Mouse (Mus musculus): ENCODE data around the gene Akap1. TPM values are rescaled to one million over a fixed set of nuclear protein-coding genes. Genes with fewer than 3 reads are reported as not detected.

Gene Akap1
- polyA plus RNA-seq, 1 experiment from 2014 or later: 24.6 TPM

DNA sequence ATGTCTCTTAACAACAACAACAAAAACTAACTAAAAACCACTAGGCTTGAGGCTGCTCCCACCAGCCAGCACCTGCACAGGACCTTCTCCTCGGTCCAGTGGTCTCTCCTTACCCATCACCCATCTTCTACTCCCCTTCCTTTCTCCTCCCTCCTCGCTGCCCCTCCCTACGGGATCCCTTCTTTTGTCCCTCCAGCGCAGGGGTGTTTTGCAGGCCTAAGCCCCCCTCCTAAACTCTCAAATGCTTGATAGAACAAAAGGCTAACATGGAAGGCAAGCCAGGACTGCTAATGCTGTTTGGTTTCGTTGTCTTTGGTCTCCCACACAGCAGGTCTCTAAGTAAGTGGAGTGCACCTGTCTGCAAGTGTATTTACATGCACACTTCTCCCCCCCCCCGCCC is 44.1 kb downstream of the Akap1 start:
- H3K4me3 ChIP-seq (replicated peaks): no peak overlapping the region
- WGBS: 36% methylated on average over 6 of the region's 6 CpGs
- no peaks in the 10 kb centered on the region for H3K9me3 ChIP-seq
- peaks cover 15% of the 10 kb centered on the region; the same call in 1 of the 2 replicates for H3K27me3 ChIP-seq (replicated peaks)
- no peak overlapping the region for H3K4me2 ChIP-seq
- no peak overlapping the region for H3K9ac ChIP-seq
- H3K27ac ChIP-seq: no peak overlapping the region
- no peak for ATAC-seq (ENCODE audit: insufficient read depth, low FRiP score, low read depth)
- peaks cover 10% of the 10 kb centered on the region; the same call in 1 of the 2 replicates for H3K4me1 ChIP-seq
- H3K36me3 ChIP-seq: no peaks in the 10 kb centered on the region

DNA sequence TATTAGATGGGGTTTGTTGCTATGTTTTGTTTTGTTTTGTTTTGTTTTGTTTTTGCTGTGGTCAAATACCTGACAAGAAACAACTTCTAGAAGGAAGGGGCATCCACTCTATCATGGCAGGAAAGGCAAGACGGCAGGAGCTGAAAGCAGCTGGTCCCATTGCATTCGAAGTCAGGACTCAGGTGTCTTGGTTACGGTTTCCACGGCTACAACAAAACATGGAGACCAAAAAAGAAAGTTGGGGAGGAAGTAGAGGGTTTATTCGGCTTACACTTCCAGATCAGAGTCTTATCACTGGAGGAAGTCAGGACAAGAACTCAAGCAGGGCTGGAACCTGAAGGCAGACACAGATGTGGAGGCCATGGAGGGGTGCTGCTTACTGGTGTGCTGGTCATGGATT is 47.3 kb downstream of the Akap1 start:
- H3K4me1 ChIP-seq: peaks cover 10% of the 10 kb centered on the region; the same call in 1 of the 2 replicates
- 68% methylated on average over 5 of the region's 5 CpGs for WGBS
- H3K27me3 ChIP-seq (replicated peaks): peaks cover 11% of the 10 kb centered on the region; the same call in 1 of the 2 replicates
- ATAC-seq (ENCODE audit: insufficient read depth, low FRiP score, low read depth): no peak
- H3K9ac ChIP-seq: no peak overlapping the region
- no peak overlapping the region for H3K4me2 ChIP-seq
- no peaks in the 10 kb centered on the region for H3K36me3 ChIP-seq
- H3K27ac ChIP-seq: no peak overlapping the region
- H3K9me3 ChIP-seq: no peaks in the 10 kb centered on the region
- H3K4me3 ChIP-seq (replicated peaks): no peak overlapping the region

DNA sequence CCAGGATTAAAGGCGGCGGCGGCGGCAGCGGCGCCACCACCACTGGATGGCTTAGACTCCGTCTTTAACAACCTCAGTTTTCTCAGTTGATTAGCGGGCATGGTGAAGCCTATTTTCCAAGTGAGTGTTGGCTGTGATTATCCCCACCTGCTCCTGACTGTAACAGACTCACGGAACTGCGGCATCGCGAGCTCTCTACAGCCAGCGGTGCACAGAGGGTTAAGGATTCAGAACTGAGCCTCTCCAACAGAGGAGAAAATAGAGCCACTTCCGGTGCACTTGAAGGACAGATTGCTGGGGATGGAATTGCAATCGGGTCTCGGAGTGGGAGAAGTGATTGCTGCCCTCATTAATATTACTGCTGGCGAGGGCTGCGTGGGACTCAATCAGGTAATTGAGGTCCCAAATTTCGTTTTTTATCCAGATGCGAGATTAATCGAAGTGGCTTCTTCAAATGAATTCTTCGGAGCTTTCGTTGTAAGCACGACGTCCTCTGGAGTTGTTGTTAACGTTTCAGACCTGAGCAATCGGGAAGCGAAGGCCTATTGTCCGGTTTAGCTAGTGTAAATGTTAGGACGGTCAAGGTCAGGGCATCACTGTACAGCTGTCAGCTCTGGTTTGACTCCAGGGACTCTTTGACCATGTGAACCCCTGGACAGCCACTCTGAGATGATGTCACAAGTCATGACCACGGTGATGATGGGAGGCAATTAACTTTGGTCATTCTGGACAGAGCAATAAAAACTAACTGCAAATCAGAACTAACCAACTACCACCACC is 61.0 kb downstream of the Akap1 start:
- H3K27me3 ChIP-seq (replicated peaks): no peaks in the 10 kb centered on the region

DNA sequence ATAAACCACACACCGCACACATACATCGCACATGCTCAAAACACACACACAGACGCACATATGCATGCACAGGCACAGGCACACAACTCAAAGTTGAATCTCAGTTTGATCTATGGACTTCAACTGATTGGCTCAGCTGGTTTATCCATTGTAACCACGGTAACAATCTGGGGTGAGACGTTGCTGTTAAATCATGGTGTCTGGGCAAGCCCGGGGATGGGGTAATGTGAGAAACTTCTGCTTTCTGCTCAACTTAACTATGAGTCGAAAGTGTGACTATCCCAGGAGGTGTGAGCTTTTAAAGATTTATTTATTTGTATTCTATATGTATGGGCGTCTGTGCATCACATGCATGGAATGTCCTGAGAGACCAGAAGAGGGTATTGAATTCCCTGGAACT is 68.2 kb downstream of the Akap1 start:
- ATAC-seq (ENCODE audit: insufficient read depth, low FRiP score, low read depth): no peak
- H3K27me3 ChIP-seq (replicated peaks): no peaks in the 10 kb centered on the region
- H3K27ac ChIP-seq: no peak overlapping the region
- no peak overlapping the region for H3K4me2 ChIP-seq
- H3K9ac ChIP-seq: no peak overlapping the region
- H3K4me3 ChIP-seq (replicated peaks): no peak overlapping the region
- H3K4me1 ChIP-seq: no peaks in the 10 kb centered on the region
- H3K9me3 ChIP-seq: no peaks in the 10 kb centered on the region
- 82% methylated on average over 8 of the region's 8 CpGs for WGBS
- H3K36me3 ChIP-seq: no peaks in the 10 kb centered on the region

More for the DNA sequence above, 61.0 kb downstream of the Akap1 start:
- Histone ChIP-seq H3K27ac (no peak overlapping the region), H3K4me1 (no peaks in the 10 kb centered on the region), H3K9me3 (no peaks in the 10 kb centered on the region), H3K9ac (no peak overlapping the region), H3K4me2 (peak overlapping the region; percentile 41), H3K36me3 (no peaks in the 10 kb centered on the region), H3K4me3 (replicated peaks) (peak overlapping the region; percentile 9)
- ATAC-seq (ENCODE audit: insufficient read depth, low FRiP score, low read depth): no peak
- 54% methylated on average over 31 of the region's 31 CpGs for WGBS

GRCm38 (mm10) chr11:88789893-88790292 is 74.5 kb downstream of the Akap1 start:
- ATAC-seq (ENCODE audit: insufficient read depth, low FRiP score, low read depth): no peak
- Histone ChIP-seq H3K36me3 (no peaks in the 10 kb centered on the region), H3K4me1 (no peaks in the 10 kb centered on the region), H3K4me2 (no peak overlapping the region), H3K9me3 (no peaks in the 10 kb centered on the region), H3K9ac (no peak overlapping the region), H3K27me3 (replicated peaks) (no peaks in the 10 kb centered on the region), H3K27ac (no peak overlapping the region), H3K4me3 (replicated peaks) (no peak overlapping the region)
- 71% methylated on average over 2 of the region's 2 CpGs for WGBS

DNA sequence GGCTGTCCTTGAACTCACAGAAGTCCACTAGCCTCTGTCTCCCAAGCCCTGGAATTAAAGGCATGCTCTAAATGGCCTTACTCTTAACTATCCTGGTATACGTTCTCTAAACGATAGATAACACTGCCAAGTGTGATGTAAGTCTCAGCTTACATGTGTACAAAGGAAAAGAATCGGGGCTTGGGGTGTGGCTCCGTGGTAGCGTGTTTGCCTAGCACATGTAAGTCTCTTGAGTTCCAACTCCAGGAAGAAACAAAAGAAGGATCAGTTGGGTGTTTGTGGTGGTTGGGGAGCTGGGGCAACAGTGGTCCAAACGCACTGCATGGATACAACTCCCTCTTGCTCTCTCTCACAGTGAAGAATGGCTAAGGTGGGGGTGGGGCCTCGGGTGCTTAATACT is 77.6 kb downstream of the Akap1 start:
- ATAC-seq (ENCODE audit: insufficient read depth, low FRiP score, low read depth): no peak
- no peaks in the 10 kb centered on the region for H3K36me3 ChIP-seq
- 56% methylated on average over 7 of the region's 7 CpGs for WGBS
- H3K4me1 ChIP-seq: no peaks in the 10 kb centered on the region
- H3K4me3 ChIP-seq (replicated peaks): no peak overlapping the region
- no peaks in the 10 kb centered on the region for H3K9me3 ChIP-seq
- no peak overlapping the region for H3K9ac ChIP-seq
- no peak overlapping the region for H3K4me2 ChIP-seq
- no peaks in the 10 kb centered on the region for H3K27me3 ChIP-seq (replicated peaks)
- no peak overlapping the region for H3K27ac ChIP-seq

DNA sequence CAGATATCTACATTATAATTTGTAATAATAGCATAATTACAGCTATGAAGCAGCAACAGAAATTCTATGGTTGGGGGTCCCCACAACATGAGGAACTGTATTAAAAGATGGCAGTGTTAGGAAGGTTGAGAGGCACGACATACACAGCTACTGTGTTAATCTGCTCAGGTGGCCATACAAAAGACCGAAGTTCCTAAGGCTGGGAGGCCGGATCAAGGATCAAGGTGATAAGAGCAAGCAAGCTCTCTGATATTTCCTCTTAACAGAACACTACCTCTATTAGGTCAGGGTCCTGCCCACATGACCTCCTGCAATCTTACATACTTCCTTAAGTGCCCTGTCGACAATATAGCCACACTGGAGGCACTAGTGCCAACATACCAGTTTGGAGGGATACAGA is 80.9 kb downstream of the Akap1 start:
- Histone ChIP-seq H3K4me3 (replicated peaks) (no peak overlapping the region), H3K4me2 (no peak overlapping the region), H3K9ac (no peak overlapping the region), H3K27me3 (replicated peaks) (no peaks in the 10 kb centered on the region), H3K27ac (no peak overlapping the region), H3K4me1 (no peaks in the 10 kb centered on the region), H3K9me3 (no peaks in the 10 kb centered on the region), H3K36me3 (no peaks in the 10 kb centered on the region)
- ATAC-seq (ENCODE audit: insufficient read depth, low FRiP score, low read depth): no peak
- WGBS: 75% methylated on average over 4 of the region's 4 CpGs

GRCm38 (mm10) chr11:88782531-88782930 is 81.9 kb downstream of the Akap1 start:
- Histone ChIP-seq H3K27ac (no peak overlapping the region), H3K27me3 (replicated peaks) (no peaks in the 10 kb centered on the region), H3K9ac (no peak overlapping the region), H3K36me3 (no peaks in the 10 kb centered on the region), H3K4me3 (replicated peaks) (no peak overlapping the region), H3K4me1 (no peaks in the 10 kb centered on the region), H3K9me3 (no peaks in the 10 kb centered on the region), H3K4me2 (no peak overlapping the region)
- ATAC-seq (ENCODE audit: insufficient read depth, low FRiP score, low read depth): no peak
- WGBS: 80% methylated on average over 5 of the region's 5 CpGs

Other genes with a start within 250 kb of the Akap1 start
- 12.1 and 13.7 TPM in 2 replicates for gene Msi2, start 146.1 kb downstream of the Akap1 start, polyA plus RNA-seq (2015; fragmentation: Nextera tagmentation; extraction: Ambion mirVana)
- gene Scpep1, start 90.9 kb upstream of the Akap1 start, polyA plus RNA-seq (2015; fragmentation: Nextera tagmentation; extraction: Ambion mirVana): 74.5 and 85.0 TPM in 2 replicates
- gene Elobl, start 102.3 kb upstream of the Akap1 start, polyA plus RNA-seq (2015; fragmentation: Nextera tagmentation; extraction: Ambion mirVana): not detected in 2 replicates
- gene Coil, start 105.7 kb upstream of the Akap1 start, polyA plus RNA-seq (2015; fragmentation: Nextera tagmentation; extraction: Ambion mirVana): 14.4 and 15.7 TPM in 2 replicates
- 28.4 and 29.6 TPM in 2 replicates for gene Trim25, start 134.8 kb upstream of the Akap1 start, polyA plus RNA-seq (2015; fragmentation: Nextera tagmentation; extraction: Ambion mirVana)
- 3.8 and 4.0 TPM in 2 replicates for gene Dgke, start 202.3 kb upstream of the Akap1 start, polyA plus RNA-seq (2015; fragmentation: Nextera tagmentation; extraction: Ambion mirVana)
- 1.7 and 2.1 TPM in 2 replicates for gene Gm525, start 209.3 kb upstream of the Akap1 start, polyA plus RNA-seq (2015; fragmentation: Nextera tagmentation; extraction: Ambion mirVana)

Data from stomach, embryonic 15.5 days (tissue).